Mouse (Mus musculus) limb, embryonic 14.5 days (tissue): ENCODE data around the gene Atp5l. TPM values are rescaled to one million over a fixed set of nuclear protein-coding genes. Genes with fewer than 3 reads are reported as not detected.

Experiments used
- ATAC-seq: fragments of 200-750 bp; cut with Nextera tagmentation; 2 replicates; pipeline ENCODE4 v1.8.0; 2017; ENCODE audit warnings: low read depth, moderate number of reproducible peaks, moderate TSS enrichment; ENCODE audit not compliant: low FRiP score
- DNase-seq: peaks from one replicate; pipeline ENCODE4 v3.0.0-alpha.2; 2015; ENCODE audit warnings: low spot score
- H3K27ac ChIP-seq: fragments of 300-500 bp; sonication (generic); replicated peaks from 2 replicates; pipeline ENCODE4 v1.5.1; 2014; ENCODE audit warnings: low read depth, mild to moderate bottlenecking, low read length, moderate library complexity, mixed read lengths
- H3K27me3 ChIP-seq: fragments of 300-500 bp; sonication (generic); 2 replicates; pipeline ENCODE4 v1.6.1; 2014; ENCODE audit warnings: low read length, mixed read lengths; ENCODE audit not compliant: control insufficient read depth, insufficient read depth
- H3K36me3 ChIP-seq: fragments of 300-500 bp; sonication (generic); 2 replicates; pipeline ENCODE4 v1.6.1; 2014; ENCODE audit warnings: mild to moderate bottlenecking, low read length, moderate library complexity, mixed read lengths; ENCODE audit not compliant: control insufficient read depth, insufficient read depth
- H3K4me1 ChIP-seq: fragments of 300-500 bp; sonication (generic); 2 replicates; pipeline ENCODE4 v1.6.1; 2014; ENCODE audit warnings: antibody characterized with exemption, low read length, mixed read lengths; ENCODE audit not compliant: control insufficient read depth, insufficient read depth
- H3K4me2 ChIP-seq: fragments of 300-500 bp; sonication (generic); replicated peaks from 2 replicates; pipeline ENCODE4 v1.6.1; 2014; ENCODE audit warnings: low read depth, mild to moderate bottlenecking, low read length, moderate library complexity; ENCODE audit not compliant: severe bottlenecking
- H3K4me3 ChIP-seq: fragments of 300-500 bp; sonication (generic); replicated peaks from 2 replicates; pipeline ENCODE4 v1.5.1; 2014; ENCODE audit warnings: low read length
- H3K9ac ChIP-seq: fragments of 300-500 bp; sonication (generic); 2 replicates; pipeline ENCODE4 v1.6.1; 2014; ENCODE audit warnings: mild to moderate bottlenecking, low read depth, low read length, moderate library complexity; ENCODE audit not compliant: severe bottlenecking
- H3K9me3 ChIP-seq: fragments of 300-500 bp; sonication (generic); 2 replicates; pipeline ENCODE4 v1.6.1; 2016; ENCODE audit warnings: low read length; ENCODE audit not compliant: control insufficient read depth
- POLR2A ChIP-seq: fragments of 200-500 bp; IDR thresholded peaks from 2 replicates; pipeline ENCODE4 v1.8.0; 2012; ENCODE audit warnings: inconsistent platforms, mild to moderate bottlenecking, moderate library complexity, borderline replicate concordance; ENCODE audit not compliant: insufficient read depth, insufficient read length; ENCODE audit errors: extremely low read depth
- WGBS: fragments of 180-500 bp; shearing (Covaris S2); extraction: QIAGEN DNeasy Blood & Tissue Kit; methylation state at CpG from one replicate; pipeline ENCODE4 v1.1.7; 2014; 5-methylcytosine and 5-hydroxymethylcytosine counted together
- polyA plus RNA-seq, 2 experiments: library from polyadenylated mRNA; depleted of rRNA in 1 of 2; stranded (reverse) in 1 of 2; unstranded in 1 of 2; fragments of >200 nt; fragmentation: Nextera tagmentation in 1 of 2; extraction: Ambion mirVana in 1 of 2; gene quantifications; 2 replicates each; pipeline versions ENCODE4 v1.2.1 to v1.2.3; 2012 to 2014

Atp5l gene
- polyA plus RNA-seq, 2 experiments: 525 to 764 TPM

DNA sequence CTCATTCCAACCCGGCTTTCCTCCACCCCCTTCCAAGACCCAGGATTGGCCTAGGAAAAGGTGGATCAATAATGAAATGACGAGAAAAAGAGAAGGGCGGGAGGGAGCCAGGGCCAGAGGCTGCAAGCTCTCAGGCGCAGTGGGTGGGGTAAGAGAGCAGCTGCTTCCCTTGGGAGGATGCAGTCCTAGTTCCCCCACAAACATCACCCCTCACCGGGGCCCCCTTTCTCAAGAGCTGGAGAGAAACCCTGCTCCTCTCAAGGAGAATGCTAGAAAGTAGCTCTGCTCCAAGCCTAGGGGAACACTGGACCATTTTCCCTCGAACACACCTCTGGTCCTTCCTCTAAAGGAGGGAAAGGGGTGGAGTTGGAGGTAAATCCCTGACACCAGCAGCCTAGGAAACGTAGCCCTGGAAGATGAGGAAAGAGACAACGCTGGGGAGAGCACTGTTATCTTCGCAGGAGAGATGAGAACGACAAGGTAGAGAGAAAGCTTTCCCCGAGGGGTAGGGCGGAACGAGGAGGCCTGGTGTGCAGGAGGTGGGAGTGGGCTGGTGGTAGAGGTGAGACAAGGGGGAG lies 40.8 kb downstream of the Atp5l start:
- ATAC-seq: no peak
- Histone ChIP-seq H3K4me2 (peak overlapping the region; percentile 84), H3K9me3 (no peaks in the 10 kb centered on the region), H3K4me3 (peak overlapping the region; percentile 77), H3K27ac (peak overlapping the region; percentile 28; the same call in 1 of the 2 replicates), H3K36me3 (peaks cover 14% of the 10 kb centered on the region), H3K9ac (peak overlapping the region; percentile 89), H3K4me1 (peaks cover 37% of the 10 kb centered on the region), H3K27me3 (no peaks in the 10 kb centered on the region)
- 0% methylated on average over 13 of the region's 13 CpGs for WGBS
- no peak for TF ChIP-seq POLR2A
- DNase-seq: peak; percentile 29

DNA sequence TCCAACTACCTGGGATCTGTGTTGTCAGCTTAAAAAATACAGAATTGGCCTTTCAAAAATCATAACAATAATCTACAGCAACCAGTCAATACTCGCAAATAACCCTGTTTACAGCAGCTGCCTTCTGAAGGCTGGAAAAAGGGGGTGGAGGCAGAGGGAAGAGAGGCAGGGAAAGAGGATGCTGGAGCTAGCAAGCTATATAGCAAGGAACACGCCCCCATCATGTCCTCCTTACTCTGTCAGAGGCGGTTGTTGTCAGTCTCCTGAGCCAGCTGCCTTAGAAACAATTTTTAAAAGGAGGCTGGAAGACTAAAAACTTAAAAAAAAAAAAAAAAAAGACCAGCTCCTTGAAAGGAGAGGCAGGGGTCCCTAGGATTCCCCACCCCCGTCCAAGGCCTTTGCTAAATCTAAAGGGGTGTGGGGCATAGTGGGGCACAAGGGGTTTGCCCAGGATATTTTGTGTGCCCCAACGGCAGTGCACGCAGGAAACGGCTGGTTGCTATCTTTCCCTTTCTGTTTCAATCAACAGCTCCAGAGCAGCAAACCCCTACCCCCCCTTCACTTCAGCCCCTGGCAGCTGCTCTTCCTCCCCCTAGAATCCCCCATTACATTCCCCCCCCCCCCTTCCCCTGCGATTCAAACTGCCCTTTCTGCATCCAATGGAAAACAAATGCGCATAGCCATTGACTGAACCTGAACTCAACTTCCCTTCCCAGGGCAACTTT lies 41.6 kb downstream of the Atp5l start:
- ATAC-seq (no peak), DNase-seq (no peak)
- peaks cover 14% of the 10 kb centered on the region for H3K36me3 ChIP-seq
- peak overlapping the region; percentile 89 for H3K9ac ChIP-seq
- no peak for TF ChIP-seq POLR2A
- H3K27me3 ChIP-seq: no peaks in the 10 kb centered on the region
- H3K9me3 ChIP-seq: no peaks in the 10 kb centered on the region
- peaks cover 44% of the 10 kb centered on the region for H3K4me1 ChIP-seq
- peak overlapping the region; percentile 84 for H3K4me2 ChIP-seq
- no peak overlapping the region for H3K27ac ChIP-seq
- WGBS: 23% methylated on average over 9 of the region's 9 CpGs
- peak overlapping the region; percentile 77 for H3K4me3 ChIP-seq

DNA sequence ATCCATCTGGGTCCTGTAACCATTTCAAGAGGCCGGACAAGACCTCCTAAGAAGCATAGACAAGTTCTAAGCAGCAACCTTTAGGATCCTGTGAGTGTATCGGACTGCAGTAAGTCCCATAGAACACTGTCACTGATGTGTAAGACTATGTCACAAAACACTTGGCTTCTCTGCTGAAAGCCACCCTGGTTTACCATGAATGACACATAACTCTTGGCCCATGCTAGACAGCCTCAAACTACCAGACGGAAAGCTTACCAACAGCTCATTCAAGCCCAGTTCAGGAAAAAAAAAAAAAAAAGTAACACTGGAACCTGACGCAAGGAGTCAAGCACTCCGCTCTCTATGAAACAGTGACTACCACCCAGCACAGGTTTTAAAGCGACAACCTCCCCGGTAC lies 42.9 kb downstream of the Atp5l start:
- H3K9ac ChIP-seq: peak overlapping the region; percentile 17; the same call in 1 of the 2 replicates
- TF ChIP-seq POLR2A: no peak
- peaks cover 45% of the 10 kb centered on the region for H3K4me1 ChIP-seq
- peaks cover 14% of the 10 kb centered on the region for H3K36me3 ChIP-seq
- no peaks in the 10 kb centered on the region for H3K9me3 ChIP-seq
- WGBS: 78% methylated on average over 7 of the region's 7 CpGs
- no peak overlapping the region for H3K27ac ChIP-seq
- H3K4me2 ChIP-seq: no peak overlapping the region
- H3K27me3 ChIP-seq: no peaks in the 10 kb centered on the region
- H3K4me3 ChIP-seq: no peak overlapping the region
- ATAC-seq: no peak
- no peak for DNase-seq

DNA sequence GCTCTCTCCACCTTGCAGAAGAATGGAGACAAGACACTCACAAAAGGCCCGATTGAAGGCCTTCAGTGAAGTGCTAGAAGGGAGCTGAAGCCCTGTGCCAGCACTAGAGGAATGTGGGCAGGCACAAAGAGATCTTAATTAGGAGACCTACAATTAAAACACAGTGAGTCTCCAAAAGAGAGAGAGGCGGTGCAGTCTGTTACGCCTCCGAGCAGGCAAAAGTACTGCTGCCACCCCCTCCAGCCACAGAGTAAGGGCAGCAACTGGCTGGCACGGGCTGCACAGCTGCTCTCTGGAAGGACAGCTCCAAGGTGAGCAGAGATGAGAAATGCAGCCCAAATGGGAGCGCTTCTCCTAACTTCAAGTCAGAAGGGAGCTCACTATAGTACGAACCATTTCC lies 45.1 kb downstream of the Atp5l start:
- WGBS: 53% methylated on average over 7 of the region's 7 CpGs
- peaks cover 18% of the 10 kb centered on the region for H3K36me3 ChIP-seq
- ATAC-seq (no peak), DNase-seq (no peak)
- H3K9ac ChIP-seq: no peak overlapping the region; the same call in 1 of the 2 replicates
- TF ChIP-seq POLR2A: no peak
- no peak overlapping the region for H3K4me2 ChIP-seq
- H3K9me3 ChIP-seq: no peaks in the 10 kb centered on the region
- H3K4me1 ChIP-seq: peaks cover 45% of the 10 kb centered on the region
- H3K27ac ChIP-seq: no peak overlapping the region
- no peaks in the 10 kb centered on the region for H3K27me3 ChIP-seq
- H3K4me3 ChIP-seq: no peak overlapping the region

- Histone ChIP-seq H3K36me3 (peaks cover 29% of the 10 kb centered on the region), H3K9ac (no peak overlapping the region), H3K4me2 (no peak overlapping the region), H3K4me1 (peaks cover 47% of the 10 kb centered on the region), H3K27me3 (no peaks in the 10 kb centered on the region), H3K27ac (no peak overlapping the region), H3K9me3 (no peaks in the 10 kb centered on the region), H3K4me3 (no peak overlapping the region)
- no peak for DNase-seq
- TF ChIP-seq POLR2A: no peak
- ATAC-seq: no peak
Observed at GRCm38 (mm10) chr9:44874198-44874597, 46.3 kb downstream of the Atp5l start.
